Mouse (Mus musculus): Measurements from ENCODE around the gene Gm20219.
"Not testable (repeated sequence)": the region's sequence is repeated elsewhere in the genome, so short reads cannot be mapped to it uniquely, and the experiment has no call there.

The Gm20219 gene

DNA sequence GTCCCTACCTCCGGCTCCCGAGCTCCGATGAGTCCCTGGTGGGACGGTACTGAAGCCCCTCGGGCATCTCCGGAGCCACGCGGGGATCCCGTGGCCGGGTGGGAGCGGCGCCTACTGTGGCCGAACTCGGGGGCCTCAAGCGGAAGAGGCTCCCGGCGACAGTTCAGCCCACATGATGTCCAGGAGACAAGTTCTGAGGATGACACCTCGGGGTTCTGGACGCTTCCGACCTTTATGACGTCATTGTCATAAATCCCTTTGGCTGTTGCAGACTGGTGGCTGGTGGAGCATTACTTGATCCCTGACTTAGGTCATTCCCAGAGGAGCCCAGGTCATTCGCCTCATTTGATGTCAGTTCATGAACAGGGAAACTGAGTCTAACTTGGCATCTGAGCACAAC lies 41.9 kb downstream of the Gm20219 start, which contains the start of gene Znrf4:
TSS of gene Znrf4 (minus strand) at position 122 of the 400 bp plus-strand sequence.
- DNase-seq (ENCODE audit: low read depth, low spot score): no peak

DNA sequence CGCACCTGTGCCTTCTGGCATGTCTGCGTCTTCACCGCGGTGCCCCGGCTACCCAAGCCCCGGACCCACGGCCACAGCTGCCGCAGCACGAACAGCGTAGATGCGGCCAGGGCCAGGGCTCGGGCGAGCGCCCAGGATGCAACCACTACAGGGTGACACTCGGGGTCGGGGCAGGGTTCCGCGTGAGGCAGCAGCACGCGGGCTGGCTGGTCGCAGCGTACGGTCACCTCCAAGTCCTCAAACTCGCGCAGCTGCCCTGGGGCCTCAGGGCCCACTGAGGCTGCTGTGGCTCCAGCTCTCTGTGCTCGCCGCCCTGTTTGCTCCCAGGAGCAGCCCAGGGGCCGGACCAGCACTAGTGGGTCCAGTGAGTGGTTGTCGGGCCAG lies 42.5 kb downstream of the Gm20219 start:
- DNase-seq (ENCODE audit: low read depth, low spot score): no peak

DNA sequence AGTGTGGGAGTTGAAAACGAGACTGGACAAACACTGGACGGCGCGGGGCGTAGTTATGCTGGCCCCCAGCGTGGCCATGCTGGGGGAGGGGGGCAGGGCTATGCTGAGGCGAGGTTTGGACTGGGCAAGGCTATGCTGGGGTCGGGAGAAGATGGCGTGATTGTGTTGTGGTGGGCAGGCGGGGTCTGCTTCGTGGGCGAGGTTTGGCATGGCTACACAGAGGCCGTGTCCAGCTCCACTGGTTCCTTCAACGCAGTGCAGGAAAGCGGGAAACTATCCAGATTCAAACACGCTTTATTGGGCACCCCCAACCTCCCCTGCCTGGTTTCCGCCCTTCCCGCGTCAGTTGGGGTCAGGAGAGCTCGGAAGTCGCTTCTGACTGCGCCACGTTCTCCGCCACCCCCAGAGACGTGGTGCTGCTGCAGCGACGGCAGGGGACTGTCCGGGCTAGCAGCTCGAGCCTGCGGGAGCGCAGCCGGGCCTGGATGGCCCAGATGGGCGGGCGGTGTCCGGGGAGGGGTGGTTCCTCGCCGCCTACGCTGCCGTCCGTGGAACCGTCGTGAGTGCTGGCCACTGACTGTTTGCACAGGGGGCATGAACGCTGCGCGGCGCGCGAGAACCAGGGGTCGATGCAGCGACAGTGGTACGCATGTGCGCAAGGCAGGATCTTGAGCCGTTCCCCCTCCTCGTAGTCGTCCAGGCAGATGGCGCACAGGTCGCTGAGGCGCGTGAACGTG lies 43.0 kb downstream of the Gm20219 start:
- no peak for DNase-seq (ENCODE audit: low read depth, low spot score)

DNA sequence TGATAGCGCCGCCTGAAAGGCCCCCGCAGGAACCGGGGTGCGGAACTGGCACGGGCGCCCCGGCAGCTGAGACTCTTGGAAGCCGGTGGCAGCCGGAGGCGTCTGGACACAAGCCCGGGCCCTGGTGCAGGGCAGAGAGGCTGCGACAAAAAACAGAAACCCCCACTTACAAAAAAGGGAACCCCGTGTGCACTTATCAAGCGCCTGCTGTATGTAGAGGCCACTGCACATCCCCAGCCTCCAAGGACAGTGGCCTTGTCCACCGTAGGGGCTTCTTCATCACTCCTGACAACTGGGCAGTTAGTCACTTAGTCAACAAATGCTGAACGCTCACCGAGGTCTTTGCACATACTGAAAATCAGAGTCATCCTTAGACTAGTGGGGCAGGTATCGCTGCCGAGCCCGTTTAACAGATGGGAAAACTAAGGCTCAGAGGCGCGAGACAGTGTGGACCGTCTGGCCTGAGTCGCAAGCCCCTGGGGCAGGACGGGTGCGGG lies 43.7 kb downstream of the Gm20219 start:
- DNase-seq (ENCODE audit: low read depth, low spot score): no peak

DNA sequence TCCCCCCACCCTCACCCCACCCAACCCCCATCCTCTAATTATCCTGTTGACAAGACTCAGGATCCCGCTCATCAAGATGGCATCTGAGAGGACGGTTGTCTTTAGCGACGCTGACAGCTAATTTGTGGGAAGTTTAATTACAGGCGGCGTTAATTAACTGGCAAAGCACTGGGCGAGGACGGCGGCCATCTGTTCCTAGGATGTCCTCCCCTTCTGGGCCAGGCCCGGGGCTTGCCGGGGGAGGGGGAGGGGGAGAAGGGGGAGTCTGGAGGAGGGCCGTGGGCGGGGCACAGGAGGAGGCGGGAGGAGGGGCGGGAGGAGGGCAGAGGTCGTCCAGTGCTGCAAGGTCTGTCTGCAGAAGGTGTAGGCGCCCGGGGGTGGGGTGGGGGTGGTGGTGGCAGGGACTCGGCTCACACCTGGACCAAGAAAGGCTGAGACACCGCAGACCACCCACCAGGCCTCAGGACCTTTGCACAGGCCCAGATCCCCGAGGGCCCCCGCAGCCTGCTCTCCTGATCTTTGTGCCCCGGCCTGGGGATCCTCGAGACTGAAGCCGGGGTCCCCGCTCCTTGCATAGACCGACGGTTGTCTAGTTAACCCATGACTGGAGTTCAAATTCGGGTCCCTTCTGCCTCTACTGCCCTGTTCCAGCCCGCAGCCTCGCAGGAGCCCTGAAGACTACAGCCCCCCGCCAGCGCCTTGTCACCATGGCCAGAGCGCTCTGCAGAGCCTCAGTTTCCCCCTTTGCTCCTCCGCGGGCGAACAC lies 44.3 kb downstream of the Gm20219 start:
- DNase-seq (ENCODE audit: low read depth, low spot score): no peak

DNA sequence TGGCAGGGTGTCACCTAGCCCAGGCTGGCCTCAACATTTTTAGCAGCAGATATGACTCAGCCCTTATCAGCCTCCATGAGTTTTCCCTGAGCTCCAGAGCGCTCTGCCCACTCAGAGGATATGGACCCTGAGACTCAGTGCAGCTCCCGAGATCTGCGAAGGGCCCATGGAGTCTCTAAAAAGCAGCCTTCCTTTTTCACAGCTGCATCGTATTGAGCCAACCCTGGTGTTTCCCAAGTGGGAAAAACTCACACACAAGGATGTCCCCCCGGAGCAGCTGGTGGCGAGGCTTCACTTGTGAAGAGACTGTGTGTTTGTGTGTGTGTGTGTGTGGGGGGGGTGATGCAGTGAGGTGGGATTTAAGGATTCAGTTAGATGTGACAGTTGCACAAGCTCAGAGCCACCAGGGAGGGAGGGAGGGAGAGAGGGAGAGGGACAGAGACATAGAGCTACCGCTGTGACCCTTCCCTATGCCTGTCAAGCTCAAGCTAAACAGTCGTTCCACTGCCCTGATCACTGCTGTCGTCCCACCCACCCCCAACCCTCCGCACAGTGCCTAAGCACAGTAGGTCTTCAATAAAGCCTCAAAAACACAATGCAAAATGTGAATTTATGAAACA lies 45.1 kb downstream of the Gm20219 start:
- no peak for DNase-seq (ENCODE audit: low read depth, low spot score)

DNA sequence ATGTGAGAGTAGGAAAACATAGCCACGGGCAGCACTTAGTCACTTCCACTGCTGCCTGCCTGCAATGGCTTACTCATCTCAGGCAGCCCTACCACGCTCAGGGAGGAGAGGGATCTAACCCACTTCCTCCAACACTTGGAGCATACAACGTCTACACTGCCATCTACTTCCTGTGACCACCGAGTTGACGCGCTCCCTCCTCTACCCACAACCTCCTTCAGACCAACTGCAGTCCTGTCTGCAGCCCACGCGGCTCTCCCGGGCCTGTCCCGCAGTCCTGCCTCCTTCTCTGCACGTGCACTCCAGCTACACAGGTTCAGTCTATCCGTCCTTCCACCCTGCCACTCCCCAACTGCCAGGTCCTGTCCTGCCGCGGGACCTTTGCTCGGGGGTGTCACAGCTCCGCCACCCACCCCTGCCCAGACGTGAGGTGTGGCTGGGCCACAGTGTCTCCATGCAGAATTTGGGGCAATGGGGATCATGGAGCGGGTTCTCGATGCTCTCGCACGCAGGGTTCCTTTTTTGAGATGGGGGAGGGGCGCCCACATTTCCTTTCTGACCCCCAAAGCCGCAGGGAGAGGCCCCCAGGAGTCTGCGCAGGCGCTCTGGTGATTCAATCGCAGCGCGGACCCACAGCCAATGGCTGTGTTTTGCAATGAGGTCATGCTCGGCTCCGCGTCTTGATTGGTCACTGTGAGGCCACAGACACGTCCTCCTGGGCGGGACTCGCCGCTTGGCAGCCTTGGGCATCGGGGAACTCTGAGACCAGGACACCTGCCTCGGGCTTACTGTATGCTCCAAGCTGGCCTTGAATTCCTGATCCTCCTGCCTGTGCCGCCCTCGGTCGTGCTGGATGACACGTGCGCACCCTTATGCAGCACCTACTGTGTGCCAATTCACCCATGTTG lies 46.8 kb downstream of the Gm20219 start:
- peak; percentile 97 for DNase-seq (ENCODE audit: low read depth, low spot score)

DNA sequence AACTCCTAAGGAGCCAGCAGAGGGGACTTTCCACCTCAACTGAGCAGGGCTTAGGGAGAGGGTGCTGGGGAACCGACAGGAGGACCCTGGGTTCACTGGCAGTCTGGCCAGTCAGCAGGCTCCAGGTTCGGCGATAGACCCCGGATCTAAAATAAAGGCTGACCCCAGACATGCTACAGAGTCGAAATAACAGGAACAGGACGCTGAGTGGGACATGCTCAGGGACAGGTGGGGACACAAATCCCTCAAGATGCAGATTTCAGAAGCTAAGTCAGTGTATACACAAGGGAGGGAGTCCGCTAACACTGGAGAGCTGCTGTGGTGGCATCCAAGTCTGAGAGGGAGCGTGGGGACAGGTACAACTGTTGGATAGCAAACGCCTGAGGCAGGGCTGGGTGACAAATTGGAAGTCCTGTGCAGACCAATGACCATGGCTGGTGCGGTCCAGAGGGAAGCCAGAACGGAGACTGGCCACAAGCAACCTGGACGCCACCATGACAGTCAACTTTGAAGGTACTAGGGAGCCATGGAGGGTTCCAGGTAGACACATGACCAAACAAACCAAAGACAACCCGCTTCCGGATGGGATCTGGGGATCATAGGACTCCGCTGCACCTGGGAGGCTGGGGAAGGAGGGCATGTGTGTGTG lies 47.6 kb downstream of the Gm20219 start:
- no peak for DNase-seq (ENCODE audit: low read depth, low spot score)

DNA sequence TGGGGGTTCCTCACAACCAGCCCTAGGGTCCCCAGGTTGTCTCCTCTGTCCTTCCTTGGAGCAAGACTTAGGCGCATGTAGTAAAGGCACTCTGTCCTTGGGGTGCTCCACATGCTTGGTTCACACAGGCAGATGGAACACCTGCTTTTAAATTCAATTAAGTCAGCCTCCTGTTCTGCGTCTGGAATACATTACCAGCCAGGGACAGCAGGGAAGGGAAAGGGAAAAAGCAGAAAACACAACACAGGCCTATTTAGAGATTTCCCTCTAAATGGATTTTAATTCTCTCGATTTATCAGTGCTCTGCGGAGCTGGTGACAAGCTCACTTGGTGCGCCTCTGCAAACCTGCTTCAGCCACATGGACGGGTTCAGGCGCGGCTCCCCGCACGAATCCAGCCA lies 48.8 kb downstream of the Gm20219 start:
- no peak for DNase-seq (ENCODE audit: low read depth, low spot score)

DNA sequence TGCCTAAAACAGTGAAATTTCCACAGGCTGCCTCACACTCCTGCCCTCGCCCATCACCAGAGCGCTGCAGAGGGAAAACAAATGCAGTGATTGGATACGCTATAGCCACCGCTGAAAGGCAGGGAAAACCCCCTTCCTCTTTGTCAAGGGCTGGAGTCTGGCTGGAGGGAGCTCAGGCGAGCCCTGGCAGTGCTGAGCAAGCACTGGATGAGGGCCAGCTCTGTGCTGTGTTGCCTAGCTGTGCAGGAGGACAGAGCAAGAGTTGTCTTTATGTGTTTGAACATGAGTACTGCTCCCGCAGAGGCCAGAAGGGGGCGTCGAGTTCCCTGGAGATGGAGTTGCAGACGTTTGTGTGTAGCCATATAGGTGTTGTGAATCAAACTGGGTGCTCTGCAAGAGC lies 51.7 kb downstream of the Gm20219 start:
- DNase-seq (ENCODE audit: low read depth, low spot score): peak; percentile 40

DNA sequence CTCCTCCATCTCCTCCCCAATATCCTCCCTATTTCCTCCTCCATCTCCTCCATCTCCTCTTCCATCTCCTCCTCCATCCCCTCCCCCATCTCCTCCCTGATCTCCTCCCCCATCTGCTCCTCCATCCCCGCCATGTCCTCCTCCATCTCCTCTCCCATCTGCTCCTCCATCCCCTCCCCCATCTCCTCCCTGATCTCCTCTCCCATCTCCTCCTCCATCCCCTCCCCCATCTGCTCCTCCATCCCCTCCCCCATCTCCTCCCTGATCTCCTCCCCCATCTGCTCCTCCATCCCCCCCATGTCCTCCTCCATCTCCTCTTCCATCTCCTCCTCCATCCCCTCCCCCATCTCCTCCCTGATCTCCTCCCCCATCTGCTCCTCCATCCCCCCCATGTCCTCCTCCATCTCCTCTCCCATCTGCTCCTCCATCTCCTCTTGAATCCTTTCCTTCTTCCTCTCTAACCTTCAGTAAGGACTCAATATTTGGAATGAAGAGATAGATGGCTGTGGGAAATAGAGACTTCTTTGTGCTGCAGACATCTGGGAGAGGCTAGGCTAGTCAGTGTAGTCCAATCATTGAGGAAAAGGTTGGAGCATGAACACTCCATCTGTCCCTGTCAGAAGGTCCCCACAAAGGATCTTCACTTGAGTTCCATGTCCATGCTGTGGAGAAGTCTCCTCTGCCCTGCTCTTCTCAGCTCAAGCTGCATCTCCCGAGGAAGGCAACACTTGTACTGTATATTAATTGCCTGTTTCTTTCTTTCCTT lies 52.4 kb downstream of the Gm20219 start:
- DNase-seq (ENCODE audit: low read depth, low spot score): not testable (repeated sequence)

Data from A20 (cell line).